Mouse (Mus musculus): ENCODE results near the gene Aak1. TPM values are rescaled to one million over a fixed set of nuclear protein-coding genes. Genes with fewer than 3 reads are reported as not detected.

Aak1 gene
- total RNA-seq, 2 experiments from 2014 or later: 99.0 to 109 TPM

DNA sequence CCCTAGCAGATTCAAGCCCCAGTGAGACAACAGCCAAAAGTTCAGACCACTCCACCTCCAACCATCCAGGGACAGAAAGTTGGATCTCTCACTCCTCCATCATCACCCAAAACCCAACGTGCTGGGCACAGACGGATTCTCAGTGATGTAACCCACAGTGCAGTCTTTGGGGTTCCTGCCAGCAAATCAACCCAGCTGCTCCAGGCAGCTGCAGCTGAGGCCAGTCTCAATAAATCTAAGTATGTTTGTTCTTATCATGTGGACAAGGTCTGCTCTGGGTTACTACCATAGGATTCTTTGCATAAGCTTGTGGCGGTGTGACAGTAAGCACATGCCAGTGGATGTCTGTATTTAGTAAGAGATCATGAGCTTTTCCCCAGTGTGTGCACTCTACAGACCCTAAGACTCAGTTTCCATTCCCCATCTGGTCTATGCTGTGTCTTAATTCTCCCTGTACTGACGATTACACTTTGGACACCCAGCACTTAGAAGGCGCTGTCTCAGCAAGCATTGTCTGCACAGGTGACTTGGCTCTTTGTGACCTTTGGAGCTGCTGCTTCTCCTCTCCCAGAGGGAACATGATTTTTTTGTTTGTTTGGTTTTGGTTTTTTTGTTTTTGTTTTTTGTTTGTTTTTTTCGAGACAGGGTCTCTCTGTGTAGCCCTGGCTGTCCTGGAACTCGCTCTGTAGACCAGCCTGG is 114.8 kb downstream of the Aak1 start:
- DNase-seq: no peak

DNA sequence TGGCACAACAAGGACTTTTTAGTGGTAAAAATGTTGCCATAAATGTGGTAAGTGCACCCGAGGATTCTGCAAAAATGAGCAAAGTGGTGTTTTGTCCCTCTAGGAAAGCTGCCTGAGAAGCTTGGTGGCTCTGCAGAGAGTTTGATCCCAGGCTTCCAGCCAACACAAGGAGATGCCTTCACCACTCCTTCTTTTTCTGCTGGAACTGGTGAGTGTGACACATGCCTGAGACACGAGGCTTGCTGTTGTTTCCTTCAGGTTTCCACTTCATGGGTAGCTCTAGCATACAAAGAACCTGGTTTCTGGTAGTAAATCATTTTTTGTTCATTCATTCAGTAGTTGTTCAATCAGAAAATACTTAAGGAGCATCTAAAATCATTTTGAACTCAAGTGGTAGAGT is 117.8 kb downstream of the Aak1 start:
- no peak for DNase-seq

DNA sequence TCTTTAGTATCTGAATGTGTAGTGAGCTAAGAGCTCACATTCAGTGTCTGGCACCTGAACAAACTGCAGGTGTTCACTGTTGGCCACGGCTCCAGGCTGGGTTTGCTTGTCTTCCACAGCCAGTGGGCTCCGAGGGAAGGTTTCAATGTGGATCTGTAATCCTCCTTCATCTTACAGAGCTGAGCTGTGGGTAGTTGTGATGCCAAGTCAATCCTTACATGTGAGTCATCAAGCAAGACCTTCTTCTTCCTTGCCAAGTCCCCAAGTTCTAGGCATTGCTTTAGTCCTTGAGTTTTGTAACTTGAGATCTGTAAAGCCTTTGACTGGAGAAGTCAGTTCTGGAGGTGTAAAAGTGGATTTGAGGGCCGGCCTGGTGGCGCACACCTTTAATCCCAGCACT is 124.6 kb downstream of the Aak1 start:
- no peak for DNase-seq

DNA sequence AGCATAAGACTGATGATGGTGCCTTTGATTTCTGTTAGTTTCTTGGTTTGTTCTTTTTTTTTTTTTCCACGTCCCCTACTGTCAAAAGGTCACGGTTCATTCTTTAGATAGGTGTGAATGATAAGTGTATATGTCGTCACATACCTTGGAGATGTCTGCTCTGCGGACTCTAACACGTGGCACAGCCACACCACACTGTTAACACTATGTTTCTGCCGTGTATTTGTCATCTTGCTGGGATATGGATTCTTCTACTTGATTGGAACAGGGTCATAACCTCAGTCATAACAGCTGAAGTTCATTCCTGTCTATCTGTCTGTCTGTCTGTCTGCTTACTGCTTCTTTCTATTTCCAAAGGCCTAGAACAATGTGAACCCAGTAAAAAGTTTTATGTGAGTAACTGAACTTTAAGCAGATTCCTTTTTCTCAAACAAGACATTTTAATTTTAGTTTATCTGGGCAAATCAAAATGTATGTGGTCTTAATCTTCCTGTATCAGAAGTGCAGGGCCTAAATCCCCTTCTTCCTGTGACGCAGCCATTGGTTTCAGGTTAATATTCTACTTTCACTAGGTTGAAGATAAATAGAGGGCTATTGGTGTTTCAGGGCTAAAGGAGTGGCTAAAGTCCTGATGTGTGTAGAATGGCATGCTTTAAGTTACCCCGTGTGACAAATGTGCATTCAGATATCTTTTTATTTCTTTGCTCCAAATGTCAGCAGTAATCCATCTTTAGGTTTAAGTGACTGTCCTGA is 129.0 kb downstream of the Aak1 start:
- no peak for DNase-seq

DNA sequence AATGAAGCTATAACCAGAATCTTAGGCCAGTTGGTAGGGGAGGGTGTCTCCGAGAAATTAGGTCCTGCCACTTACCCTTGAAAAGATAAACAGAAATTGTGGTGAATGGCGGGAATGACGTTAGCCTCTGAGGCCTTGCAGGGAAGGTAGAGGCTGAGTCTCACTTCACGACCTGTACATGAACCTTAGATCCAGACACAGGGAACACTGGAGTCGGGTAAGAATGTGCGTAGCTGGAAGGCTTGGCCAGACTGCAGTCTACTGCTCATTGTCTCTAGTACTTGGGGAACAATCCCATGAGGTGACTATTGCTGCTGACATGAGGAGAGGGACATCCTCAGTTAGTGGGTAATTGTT is 129.6 kb downstream of the Aak1 start:
- DNase-seq: no peak

DNA sequence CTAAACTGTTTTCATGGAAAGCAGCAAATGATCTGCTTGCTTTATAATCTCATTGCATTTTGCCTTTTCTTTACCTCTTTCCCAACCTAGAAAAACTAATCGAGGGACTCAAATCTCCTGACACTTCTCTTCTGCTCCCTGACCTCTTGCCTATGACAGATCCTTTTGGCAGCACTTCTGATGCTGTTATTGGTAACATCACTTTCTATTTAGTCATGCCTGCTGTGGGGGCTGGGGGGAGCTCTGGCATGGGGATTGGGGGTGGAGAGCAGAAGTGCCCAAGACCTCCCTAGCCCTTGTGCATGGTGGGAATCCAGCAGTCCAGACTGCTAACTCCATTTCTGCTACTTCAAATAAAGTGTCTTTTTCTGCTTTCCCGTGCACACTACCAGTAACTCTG is 131.9 kb downstream of the Aak1 start:
- DNase-seq: no peak

DNA sequence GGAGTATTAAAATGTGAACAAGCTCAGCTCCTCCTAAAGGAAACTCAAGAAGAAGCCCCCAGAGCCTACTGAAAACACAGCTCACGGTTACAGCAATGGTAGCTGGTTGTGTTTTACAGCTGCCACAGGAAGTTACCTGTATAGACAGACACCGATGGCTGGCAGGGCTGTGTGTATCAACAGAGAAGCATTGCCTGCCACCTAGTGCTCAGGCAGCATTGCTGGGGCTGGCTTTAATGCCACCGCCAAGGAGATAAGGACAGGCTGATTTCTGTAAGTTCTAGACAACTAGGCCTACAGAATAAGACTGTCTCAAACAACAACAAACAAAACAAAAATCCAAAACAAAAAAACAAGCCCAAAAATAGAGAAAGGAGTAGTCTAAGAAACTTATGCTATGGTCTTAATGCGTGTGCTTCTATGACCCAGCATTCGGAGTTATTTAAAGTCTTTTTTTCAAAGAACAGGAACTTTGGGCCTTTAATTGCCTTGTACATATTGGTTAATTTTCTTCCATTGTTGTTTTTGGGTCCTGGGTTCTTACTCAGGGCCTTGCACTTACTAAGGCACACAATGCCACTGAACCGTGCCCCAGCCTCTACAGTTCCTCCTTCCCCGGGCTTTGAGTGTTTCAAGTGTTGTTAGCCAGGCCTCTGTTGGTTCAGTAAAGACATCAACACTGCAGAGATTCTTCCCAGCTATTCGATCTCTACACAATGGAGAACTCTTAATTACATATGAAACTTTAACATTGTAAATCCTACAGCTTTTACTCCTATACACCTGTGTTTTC is 136.2 kb downstream of the Aak1 start:
- no peak for DNase-seq

DNA sequence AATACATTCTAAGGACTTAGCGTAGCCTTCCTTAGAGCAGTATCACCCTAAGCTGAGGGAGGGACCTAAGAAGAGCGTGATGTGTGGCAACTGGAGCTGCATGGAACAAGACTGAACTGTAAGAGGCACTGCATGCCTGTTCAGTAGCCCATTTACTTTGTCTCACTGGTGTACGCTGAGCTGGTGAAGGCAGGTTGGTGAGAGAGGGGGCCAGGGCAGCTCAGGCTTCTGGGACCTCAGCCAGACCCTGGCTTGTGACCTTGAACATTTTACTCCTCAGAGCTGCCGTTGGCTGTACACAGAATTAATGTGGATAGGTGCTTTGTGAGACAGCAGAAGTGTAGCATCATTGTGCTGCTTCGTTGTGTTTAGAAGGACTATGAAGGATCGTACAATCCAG is 140.3 kb downstream of the Aak1 start:
- DNase-seq: peak; percentile 78

DNA sequence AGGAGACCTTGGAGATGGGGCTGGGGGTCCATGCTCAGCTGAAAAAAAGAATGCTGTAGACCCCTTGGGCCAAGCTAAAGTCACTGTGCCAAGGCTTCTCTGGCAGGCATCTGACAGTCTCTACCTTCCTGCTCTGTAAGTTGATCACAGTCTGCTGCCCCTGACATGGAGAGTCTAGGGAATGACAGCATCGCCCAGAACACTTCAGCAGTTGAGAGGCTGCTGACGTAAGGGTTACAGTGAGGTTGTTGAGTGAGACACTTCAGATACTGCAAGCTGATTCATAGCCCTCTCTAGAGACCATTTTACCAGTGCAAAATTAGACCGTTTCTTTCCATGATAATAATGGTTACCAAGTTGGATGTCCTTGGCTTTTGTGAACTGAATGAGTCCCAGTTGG is 141.7 kb downstream of the Aak1 start:
- DNase-seq: peak; percentile 56

DNA sequence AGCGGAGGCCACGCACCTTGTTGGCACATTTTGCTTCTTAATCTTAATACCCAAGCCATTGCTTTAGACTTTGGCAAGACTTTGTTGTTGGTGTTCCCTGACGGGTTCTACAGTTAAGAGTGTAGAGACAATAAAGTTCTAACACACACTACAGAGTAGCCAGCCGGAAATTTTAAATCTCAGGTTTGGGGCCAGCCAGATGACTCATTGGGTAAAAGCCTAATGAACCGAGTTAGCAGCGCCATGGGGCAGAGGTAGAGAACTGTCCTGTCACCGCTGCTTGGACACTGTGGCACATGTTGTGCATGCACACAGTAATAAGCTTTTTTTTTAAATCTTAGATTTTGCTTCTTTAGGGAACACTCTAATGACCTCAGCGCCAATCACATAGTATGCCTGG is 143.0 kb downstream of the Aak1 start:
- no peak for DNase-seq

DNA sequence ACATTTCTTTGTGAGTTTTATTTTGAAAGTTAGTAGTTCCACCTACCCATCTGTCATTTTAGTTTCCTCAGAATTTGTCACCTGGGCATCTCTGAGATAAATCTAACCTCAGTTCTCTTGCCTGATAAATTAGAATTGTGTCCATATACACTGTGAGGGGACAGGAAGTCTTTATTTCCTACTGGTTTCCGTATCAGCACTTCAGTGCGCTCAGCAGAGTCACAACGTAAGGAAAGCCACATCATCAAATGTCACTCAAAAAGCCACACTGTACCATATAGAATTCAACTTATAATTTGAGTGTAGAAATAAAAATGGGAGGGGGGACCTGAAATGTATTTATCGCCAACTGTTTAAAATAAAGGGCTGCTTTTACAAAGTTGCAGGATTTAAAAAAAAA is 144.9 kb downstream of the Aak1 start:
- no peak for DNase-seq

DNA sequence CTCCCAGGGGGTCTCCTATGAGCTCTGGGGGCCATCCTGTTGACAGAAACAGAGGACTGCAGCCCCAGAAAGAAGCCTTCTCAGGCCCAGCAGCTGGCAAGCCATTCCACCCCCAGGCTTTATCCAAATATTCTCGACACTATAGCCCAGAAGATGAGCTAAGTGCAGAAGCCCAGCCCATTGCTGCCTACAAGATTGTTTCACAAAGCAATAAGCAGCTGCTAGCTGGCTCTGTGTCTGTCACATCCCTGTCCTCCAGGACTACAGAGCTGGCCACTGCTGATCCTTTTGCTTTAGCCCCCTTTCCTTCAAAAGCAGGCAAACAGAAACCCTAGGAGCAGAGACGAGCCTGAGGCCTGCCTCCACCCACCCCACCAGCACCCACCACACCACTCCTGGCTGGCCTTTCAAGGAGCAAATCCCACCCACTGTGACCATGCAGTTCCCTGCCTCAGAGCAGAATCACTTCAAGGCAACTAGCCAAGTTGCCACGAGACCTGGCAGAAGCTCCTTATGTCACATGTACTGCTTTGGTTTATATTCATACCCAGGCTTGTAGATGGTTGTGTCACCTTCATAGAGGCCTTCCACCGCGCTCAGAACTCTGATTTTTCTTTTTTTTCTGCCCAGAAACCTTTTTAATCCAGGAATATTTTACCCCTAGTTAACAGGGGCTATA is 147.5 kb downstream of the Aak1 start:
- DNase-seq: peak; percentile 82

DNA sequence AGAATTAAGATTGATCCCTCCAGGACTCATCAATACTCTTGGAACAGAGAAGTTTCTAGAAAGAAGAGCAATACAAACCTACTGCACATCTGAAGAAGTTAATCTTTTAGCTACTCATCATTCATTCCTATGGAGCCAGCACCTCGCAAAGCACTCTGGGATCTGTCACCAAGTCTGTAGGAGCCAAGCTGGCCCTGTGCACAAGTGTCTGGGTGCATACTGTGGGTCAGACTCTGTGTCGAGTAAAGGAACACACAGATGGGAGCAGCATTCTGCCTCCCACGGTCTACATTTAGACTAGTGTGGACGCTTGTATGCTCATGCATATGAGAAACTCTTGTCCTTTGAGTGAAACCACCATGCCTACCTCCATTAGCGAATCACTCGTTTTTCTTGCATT is 148.0 kb downstream of the Aak1 start:
- peak; percentile 18 for DNase-seq

DNA sequence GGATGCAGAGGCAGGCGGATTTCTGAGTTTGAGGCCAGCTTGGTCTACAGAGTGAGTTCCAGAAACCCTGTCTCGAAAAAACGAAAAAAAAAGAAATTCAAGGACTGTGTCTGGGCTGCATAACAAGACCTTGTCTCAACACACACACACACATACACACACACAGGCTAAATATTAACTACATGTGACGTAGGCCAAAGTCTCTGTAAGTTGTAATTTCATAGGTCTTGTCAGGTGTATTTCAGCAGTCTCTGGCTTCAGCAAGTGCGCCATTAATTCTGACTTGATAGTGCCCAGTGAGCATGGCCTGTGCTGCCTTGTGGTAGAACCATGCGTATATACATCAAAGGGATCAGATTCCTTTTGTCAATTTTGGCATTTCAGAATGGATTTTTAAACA is 152.7 kb downstream of the Aak1 start:
- DNase-seq: no peak

DNA sequence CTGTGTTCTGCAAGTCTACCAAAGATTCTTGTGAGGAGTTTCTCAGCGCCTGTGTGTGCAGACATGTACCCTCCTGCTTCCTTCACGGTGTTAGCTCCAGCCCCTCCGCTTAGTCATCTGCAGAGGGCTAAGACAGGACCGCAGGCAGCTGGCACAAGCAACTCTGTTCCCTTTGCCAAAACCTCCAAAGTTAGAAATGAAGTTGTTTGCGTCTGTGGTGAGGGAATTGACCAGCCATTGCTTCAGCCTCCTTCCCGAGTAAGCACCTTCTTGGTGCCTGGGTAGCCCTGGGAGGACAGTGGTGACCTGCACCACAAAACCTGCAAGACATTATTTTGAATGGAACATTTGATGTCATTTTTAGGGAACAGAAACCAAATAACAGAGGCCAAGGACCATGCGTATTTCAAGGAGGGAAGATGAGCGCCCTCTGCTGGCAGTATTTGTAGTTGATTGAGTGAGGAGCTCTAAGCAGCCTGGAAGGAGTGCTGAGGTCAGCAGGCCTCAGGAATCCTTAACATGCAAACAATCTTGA is 153.3 kb downstream of the Aak1 start:
- peak; percentile 91 for DNase-seq

DNA sequence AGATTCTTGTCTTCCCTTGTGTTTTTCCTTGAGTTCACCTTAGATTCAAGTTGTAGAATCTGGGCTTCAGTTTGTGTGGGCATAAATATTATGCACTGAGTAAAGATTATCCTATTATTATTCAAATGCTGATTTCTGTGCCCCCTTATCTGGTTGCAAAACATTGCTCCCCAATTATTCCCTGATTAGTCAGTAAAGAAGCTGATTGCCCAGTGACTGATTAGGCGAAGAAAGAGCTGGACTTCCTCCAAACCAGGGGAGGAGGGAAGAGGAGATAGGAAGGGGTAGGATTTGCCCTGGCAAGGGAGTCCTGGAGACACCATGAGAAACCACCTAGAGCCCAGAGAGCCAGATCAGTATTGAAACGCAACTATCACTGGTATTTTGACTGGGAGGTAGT is 154.8 kb downstream of the Aak1 start:
- DNase-seq: no peak

DNA sequence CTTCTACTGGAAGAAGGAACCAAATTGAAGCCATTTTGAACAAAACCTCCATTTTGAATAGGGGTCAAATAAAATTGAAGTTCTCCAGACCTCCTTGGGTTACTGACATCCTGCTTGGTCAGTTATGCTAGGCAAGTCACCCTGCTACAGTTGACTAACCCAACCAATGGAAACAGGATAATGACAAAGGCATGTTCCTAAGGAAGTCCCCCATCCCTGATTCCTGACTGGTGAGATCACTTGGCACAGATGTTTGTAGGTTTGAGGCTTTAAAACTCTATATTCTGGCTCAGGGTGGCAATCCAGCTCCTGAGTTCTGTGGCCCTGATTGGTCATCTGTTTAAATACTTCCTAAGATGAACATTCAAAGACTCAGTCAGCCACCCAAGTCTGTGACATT is 156.3 kb downstream of the Aak1 start:
- no peak for DNase-seq

DNA sequence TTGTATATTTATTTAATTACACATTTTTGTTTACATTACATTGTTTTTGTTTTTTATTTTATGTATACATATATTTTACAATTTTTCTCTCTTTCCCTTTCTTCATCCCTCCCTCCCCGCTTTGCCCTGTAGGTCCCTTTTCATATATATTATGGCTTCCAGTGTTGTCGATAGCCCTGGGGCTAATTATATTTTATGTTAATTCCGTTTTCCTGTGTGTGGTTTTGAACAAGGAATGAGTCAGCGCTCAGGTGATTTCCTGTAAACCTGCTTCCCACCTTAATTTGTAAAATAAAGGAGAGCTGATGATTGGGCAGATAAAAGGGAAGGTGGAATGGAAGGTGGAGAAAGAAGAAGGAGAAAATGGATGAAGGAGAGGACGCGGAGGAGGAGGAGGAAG is 159.6 kb downstream of the Aak1 start, which contains the start of gene Nfu1:
Nfu1 (plus strand) TSS at position 350 of the 400 bp plus-strand sequence.
- DNase-seq: no peak

DNA sequence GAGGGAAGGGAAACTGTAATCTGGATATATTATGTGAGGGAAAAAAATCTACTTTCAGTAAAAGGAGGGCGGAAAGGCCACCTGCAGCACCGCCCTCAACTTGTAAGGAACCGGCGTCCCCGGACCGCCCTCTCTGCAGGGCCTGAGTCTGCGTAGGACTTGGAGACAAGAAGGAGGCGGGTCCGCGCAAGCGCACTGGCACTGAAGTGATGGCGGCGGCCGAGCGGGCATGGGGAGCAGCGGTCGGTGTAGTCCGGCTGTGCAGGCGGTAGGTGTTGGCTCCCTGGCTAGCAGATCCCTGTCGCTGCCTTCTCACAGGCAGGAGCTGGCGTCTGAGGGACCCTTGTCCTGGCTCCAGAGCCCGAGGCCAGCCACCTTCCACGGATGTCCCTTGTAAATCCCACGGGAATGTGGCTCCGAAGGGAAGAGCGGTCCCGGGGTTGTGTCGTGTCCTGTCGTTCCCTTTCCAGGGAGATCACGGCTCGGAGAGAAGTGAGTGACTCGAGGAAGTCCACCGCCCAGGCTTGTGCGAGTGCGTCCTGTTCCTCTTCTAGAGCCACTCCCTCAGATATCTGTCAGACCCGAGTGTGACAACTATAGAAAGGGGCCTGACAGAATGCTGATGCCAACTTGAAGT is 160.5 kb downstream of the Aak1 start:
- peak; percentile 97 for DNase-seq

DNA sequence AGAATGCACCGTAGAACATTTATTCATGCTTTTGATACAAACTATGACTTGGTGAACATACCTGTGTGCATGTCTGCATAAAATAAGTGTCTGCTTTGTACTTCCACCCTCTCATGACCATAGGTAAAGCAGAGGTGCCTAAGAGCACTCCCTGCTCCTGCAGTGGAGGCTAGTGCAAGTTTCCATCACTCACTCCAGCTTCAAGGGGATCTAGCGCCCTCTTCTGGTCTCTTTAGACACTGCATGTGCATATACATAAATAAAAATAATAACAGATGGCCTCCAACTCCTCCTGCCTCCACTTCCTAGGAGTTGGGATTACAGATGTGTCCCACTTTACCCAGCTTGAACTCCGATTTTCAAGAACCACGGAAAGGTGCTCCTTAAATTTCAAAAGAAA is 167.6 kb downstream of the Aak1 start:
- DNase-seq: peak; percentile 63

DNA sequence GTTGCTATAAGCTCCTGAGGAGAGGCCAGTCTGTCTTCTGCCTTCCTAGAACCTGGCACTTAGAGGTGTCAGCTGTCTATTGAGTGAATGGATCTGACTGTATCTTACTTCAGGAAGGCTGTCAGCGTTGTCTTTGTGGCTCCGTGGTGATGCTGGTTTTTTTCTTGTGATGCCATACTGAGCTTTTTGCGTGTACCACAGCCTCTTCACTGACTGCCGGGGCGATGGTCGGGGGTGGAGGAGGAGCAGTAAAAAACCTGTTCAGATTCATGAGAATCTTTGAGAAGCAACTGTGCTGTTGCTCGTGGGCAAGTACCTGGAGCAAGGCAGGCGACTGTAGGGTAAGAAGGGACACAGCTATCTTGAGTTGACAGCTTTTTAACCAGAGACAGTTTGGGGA is 169.6 kb downstream of the Aak1 start:
- no peak for DNase-seq

DNA sequence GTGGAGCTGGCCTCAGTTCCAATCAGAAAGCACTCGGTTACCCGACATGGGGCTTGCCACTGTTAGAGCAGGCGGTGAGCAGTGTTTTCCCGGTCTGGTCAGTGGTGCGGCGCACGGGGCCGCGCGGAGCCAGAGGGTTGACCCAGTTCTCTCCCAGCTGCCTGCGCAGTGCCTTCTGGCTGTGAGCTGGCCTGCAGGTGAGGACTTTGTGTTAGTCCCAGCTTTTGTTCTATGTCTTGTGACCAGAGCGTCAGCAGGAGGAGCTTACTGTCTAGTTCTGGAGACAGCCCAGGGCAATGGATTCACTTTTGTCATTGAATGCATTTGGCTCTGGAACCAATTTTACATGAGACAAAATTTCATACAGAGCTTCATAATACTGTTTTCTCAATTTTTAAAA is 172.5 kb downstream of the Aak1 start:
- no peak for DNase-seq

Measured in heart, postnatal 4 days (tissue).